Mouse (Mus musculus): ENCODE results near the gene Gm11236. TPM values are rescaled to one million over a fixed set of nuclear protein-coding genes. Genes with fewer than 3 reads are reported as not detected.
"Not testable (repeated sequence)": the region's sequence is repeated elsewhere in the genome, so short reads cannot be mapped to it uniquely, and the experiment has no call there.

Gene Gm11236
- not detected in 2 replicates for polyA plus RNA-seq (2014; fragmentation: Nextera tagmentation; extraction: Ambion mirVana)

DNA sequence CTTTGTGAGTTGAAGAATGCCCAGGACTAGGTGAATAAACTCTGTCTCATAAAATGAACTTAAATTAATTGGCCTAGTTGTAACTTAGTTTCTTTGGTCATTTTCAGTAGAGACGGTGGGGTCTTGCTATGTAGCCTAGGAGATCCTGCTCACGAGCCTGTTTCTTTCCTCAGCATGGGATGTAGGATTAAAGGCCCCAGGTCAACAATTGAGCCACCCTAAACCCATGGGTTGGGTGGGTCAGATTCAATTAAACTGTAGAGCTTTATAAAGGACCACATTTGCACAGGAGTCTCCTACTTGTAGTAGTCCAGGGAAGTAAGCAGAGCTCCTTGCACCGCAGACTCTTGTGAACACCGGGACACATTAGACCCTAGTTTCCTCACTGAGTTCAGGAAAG is at the start of gene Gm11236:
Gm11236 (plus strand) TSS at position 301 of the 400 bp plus-strand sequence.
- H3K27ac ChIP-seq (ENCODE audit: low read depth, low read length); ATAC-seq; H3K4me2 ChIP-seq (ENCODE audit: low read length); H3K4me3 ChIP-seq (ENCODE audit: low read depth, low read length); H3K9ac ChIP-seq (ENCODE audit: low read length); DNase-seq (ENCODE audit: low spot score); H3K4me1 ChIP-seq (ENCODE audit: control insufficient read depth, insufficient read depth, low read length); H3K27me3 ChIP-seq (replicated peaks; ENCODE audit: control insufficient read depth, insufficient read depth, low read length); H3K9me3 ChIP-seq (replicated peaks; ENCODE audit: control insufficient read depth, low read length); H3K36me3 ChIP-seq (ENCODE audit: control insufficient read depth, insufficient read depth, low read length): not testable (repeated sequence)
- no CpG with 5 or more reads among the region's 4 CpGs for WGBS

DNA sequence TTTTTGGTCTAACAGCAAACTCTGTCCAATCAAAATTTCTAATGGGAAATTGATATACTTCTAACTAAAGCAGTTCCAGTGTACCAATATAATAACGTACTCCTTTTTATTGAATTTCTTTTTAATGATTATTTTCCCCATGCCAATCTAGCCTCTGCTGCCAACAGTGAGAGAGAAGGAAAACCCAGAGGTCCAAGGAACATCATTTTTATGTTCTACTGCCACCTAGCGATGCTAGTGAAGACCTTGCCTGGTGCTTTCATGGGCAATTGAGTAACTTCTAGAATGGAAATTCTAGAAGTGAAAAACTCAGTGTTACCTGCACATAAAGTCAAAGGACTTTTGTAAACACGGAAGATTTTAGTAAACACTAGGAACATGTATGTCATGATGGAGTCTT is 38.7 kb upstream of the Gm11236 start:
- 6% methylated on average over 3 of the region's 3 CpGs for WGBS
- DNase-seq (ENCODE audit: low spot score): peak; percentile 92

DNA sequence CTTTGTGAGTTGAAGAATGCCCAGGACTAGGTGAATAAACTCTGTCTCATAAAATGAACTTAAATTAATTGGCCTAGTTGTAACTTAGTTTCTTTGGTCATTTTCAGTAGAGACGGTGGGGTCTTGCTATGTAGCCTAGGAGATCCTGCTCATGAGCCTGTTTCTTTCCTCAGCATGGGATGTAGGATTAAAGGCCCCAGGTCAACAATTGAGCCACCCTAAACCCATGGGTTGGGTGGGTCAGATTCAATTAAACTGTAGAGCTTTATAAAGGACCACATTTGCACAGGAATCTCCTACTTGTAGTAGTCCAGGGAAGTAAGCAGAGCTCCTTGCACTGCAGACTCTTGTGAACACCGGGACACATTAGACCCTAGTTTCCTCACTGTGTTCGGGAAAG is 30.3 kb upstream of the Gm11236 start, which contains the start of gene Gm11238:
Gm11238 (plus strand) TSS at position 301 of the 400 bp plus-strand sequence.
- not testable (repeated sequence) for H3K4me3 ChIP-seq (ENCODE audit: low read depth, low read length); ATAC-seq; DNase-seq (ENCODE audit: low spot score); H3K4me1 ChIP-seq (ENCODE audit: control insufficient read depth, insufficient read depth, low read length); H3K27me3 ChIP-seq (replicated peaks; ENCODE audit: control insufficient read depth, insufficient read depth, low read length); H3K9ac ChIP-seq (ENCODE audit: low read length); H3K27ac ChIP-seq (ENCODE audit: low read depth, low read length); H3K4me2 ChIP-seq (ENCODE audit: low read length); H3K9me3 ChIP-seq (replicated peaks; ENCODE audit: control insufficient read depth, low read length); H3K36me3 ChIP-seq (ENCODE audit: control insufficient read depth, insufficient read depth, low read length)
- WGBS: no CpG with 5 or more reads among the region's 3 CpGs

More for the DNA sequence above, 38.7 kb upstream of the Gm11236 start:
- peak; percentile 87 for ATAC-seq
- Histone ChIP-seq H3K36me3 (ENCODE audit: control insufficient read depth, insufficient read depth, low read length) (no peaks in the 10 kb centered on the region), H3K27ac (ENCODE audit: low read depth, low read length) (no peak overlapping the region), H3K4me3 (ENCODE audit: low read depth, low read length) (no peak overlapping the region), H3K9me3 (replicated peaks; ENCODE audit: control insufficient read depth, low read length) (no peaks in the 10 kb centered on the region), H3K27me3 (replicated peaks; ENCODE audit: control insufficient read depth, insufficient read depth, low read length) (no peaks in the 10 kb centered on the region), H3K9ac (ENCODE audit: low read length) (no peak overlapping the region), H3K4me2 (ENCODE audit: low read length) (no peak overlapping the region), H3K4me1 (ENCODE audit: control insufficient read depth, insufficient read depth, low read length) (no peaks in the 10 kb centered on the region)

DNA sequence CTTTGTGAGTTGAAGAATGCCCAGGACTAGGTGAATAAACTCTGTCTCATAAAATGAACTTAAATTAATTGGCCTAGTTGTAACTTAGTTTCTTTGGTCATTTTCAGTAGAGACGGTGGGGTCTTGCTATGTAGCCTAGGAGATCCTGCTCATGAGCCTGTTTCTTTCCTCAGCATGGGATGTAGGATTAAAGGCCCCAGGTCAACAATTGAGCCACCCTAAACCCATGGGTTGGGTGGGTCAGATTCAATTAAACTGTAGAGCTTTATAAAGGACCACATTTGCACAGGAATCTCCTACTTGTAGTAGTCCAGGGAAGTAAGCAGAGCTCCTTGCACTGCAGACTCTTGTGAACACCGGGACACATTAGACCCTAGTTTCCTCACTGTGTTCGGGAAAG is 15.2 kb upstream of the Gm11236 start, which contains the start of gene Gm11237:
Gm11237 (plus strand) TSS at position 301 of the 400 bp plus-strand sequence.
- not testable (repeated sequence) for H3K4me3 ChIP-seq (ENCODE audit: low read depth, low read length); H3K4me2 ChIP-seq (ENCODE audit: low read length); H3K27me3 ChIP-seq (replicated peaks; ENCODE audit: control insufficient read depth, insufficient read depth, low read length); H3K9ac ChIP-seq (ENCODE audit: low read length); H3K27ac ChIP-seq (ENCODE audit: low read depth, low read length); H3K4me1 ChIP-seq (ENCODE audit: control insufficient read depth, insufficient read depth, low read length); H3K36me3 ChIP-seq (ENCODE audit: control insufficient read depth, insufficient read depth, low read length); H3K9me3 ChIP-seq (replicated peaks; ENCODE audit: control insufficient read depth, low read length); DNase-seq (ENCODE audit: low spot score); ATAC-seq
- no CpG with 5 or more reads among the region's 3 CpGs for WGBS

DNA sequence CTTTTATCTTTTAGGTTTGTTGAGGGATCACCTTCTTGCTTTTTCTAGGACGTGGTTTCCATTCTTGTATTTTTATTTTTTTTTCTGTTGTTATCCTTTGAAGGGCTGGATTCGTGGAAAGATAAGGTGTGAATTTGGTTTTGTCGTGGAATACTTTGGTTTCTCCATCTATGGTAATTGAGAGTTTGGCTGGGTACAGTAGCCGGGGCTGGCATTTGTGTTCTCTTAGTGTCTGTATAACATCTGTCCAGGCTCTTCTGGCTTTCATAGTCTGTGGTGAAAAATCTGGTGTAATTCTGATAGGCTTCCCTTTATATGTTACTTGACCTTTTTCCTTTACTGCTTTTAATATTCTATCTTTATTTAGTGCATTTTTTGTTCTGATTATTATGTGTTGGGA is 23.9 kb downstream of the Gm11236 start:
- H3K27me3 ChIP-seq (replicated peaks; ENCODE audit: control insufficient read depth, insufficient read depth, low read length); H3K4me2 ChIP-seq (ENCODE audit: low read length); DNase-seq (ENCODE audit: low spot score); H3K4me3 ChIP-seq (ENCODE audit: low read depth, low read length); H3K36me3 ChIP-seq (ENCODE audit: control insufficient read depth, insufficient read depth, low read length); H3K9me3 ChIP-seq (replicated peaks; ENCODE audit: control insufficient read depth, low read length); H3K27ac ChIP-seq (ENCODE audit: low read depth, low read length); H3K4me1 ChIP-seq (ENCODE audit: control insufficient read depth, insufficient read depth, low read length); H3K9ac ChIP-seq (ENCODE audit: low read length); ATAC-seq: not testable (repeated sequence)
- WGBS: 87% methylated on average over 4 of the region's 4 CpGs

DNA sequence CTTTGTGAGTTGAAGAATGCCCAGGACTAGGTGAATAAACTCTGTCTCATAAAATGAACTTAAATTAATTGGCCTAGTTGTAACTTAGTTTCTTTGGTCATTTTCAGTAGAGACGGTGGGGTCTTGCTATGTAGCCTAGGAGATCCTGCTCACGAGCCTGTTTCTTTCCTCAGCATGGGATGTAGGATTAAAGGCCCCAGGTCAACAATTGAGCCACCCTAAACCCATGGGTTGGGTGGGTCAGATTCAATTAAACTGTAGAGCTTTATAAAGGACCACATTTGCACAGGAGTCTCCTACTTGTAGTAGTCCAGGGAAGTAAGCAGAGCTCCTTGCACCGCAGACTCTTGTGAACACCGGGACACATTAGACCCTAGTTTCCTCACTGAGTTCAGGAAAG is 30.1 kb downstream of the Gm11236 start, which contains the start of gene Gm11239:
Gm11239 (plus strand) TSS at position 301 of the 400 bp plus-strand sequence.
- not testable (repeated sequence) for DNase-seq (ENCODE audit: low spot score); ATAC-seq; H3K27ac ChIP-seq (ENCODE audit: low read depth, low read length); H3K27me3 ChIP-seq (replicated peaks; ENCODE audit: control insufficient read depth, insufficient read depth, low read length); H3K36me3 ChIP-seq (ENCODE audit: control insufficient read depth, insufficient read depth, low read length); H3K4me2 ChIP-seq (ENCODE audit: low read length); H3K9ac ChIP-seq (ENCODE audit: low read length); H3K4me1 ChIP-seq (ENCODE audit: control insufficient read depth, insufficient read depth, low read length); H3K4me3 ChIP-seq (ENCODE audit: low read depth, low read length); H3K9me3 ChIP-seq (replicated peaks; ENCODE audit: control insufficient read depth, low read length)
- WGBS: no CpG with 5 or more reads among the region's 4 CpGs

DNA sequence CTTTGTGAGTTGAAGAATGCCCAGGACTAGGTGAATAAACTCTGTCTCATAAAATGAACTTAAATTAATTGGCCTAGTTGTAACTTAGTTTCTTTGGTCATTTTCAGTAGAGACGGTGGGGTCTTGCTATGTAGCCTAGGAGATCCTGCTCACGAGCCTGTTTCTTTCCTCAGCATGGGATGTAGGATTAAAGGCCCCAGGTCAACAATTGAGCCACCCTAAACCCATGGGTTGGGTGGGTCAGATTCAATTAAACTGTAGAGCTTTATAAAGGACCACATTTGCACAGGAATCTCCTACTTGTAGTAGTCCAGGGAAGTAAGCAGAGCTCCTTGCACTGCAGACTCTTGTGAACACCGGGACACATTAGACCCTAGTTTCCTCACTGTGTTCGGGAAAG is 45.3 kb downstream of the Gm11236 start, which contains the start of gene Gm428:
Gm428 (plus strand) TSS at position 301 of the 400 bp plus-strand sequence.
- WGBS: 67% methylated on average over 1 of the region's 4 CpGs
- not testable (repeated sequence) for H3K27me3 ChIP-seq (replicated peaks; ENCODE audit: control insufficient read depth, insufficient read depth, low read length); H3K4me3 ChIP-seq (ENCODE audit: low read depth, low read length); H3K4me2 ChIP-seq (ENCODE audit: low read length); H3K9ac ChIP-seq (ENCODE audit: low read length); ATAC-seq; DNase-seq (ENCODE audit: low spot score); H3K36me3 ChIP-seq (ENCODE audit: control insufficient read depth, insufficient read depth, low read length); H3K27ac ChIP-seq (ENCODE audit: low read depth, low read length); H3K9me3 ChIP-seq (replicated peaks; ENCODE audit: control insufficient read depth, low read length); H3K4me1 ChIP-seq (ENCODE audit: control insufficient read depth, insufficient read depth, low read length)

Other genes starting within 250 kb of the Gm11236 start
- gene Gm11487, start 233.0 kb upstream of the Gm11236 start, polyA plus RNA-seq (2014; fragmentation: Nextera tagmentation; extraction: Ambion mirVana): not detected in 2 replicates
- gene Gm11238, start 30.2 kb upstream of the Gm11236 start, polyA plus RNA-seq (2014; fragmentation: Nextera tagmentation; extraction: Ambion mirVana): not detected in 2 replicates
- gene Gm11237, start 15.1 kb upstream of the Gm11236 start, polyA plus RNA-seq (2014; fragmentation: Nextera tagmentation; extraction: Ambion mirVana): not detected in 2 replicates
- not detected in 2 replicates for gene Gm11239, start 30.2 kb downstream of the Gm11236 start, polyA plus RNA-seq (2014; fragmentation: Nextera tagmentation; extraction: Ambion mirVana)
- gene Gm428, start 45.4 kb downstream of the Gm11236 start, polyA plus RNA-seq (2014; fragmentation: Nextera tagmentation; extraction: Ambion mirVana): not detected in 2 replicates
- 0.05 and 0.10 TPM in 2 replicates for gene Rasef, start 152.9 kb downstream of the Gm11236 start, polyA plus RNA-seq (2014; fragmentation: Nextera tagmentation; extraction: Ambion mirVana)
- gene Gm11758, start 238.1 kb downstream of the Gm11236 start, polyA plus RNA-seq (2014; fragmentation: Nextera tagmentation; extraction: Ambion mirVana): not detected in 2 replicates